Mouse (Mus musculus) brain, embryonic 18.5 days (tissue): ENCODE measurements around the gene Zfp248.
A peak's percentile ranks its signal among the peaks of the same experiment; 100 is the strongest.

Experiments
- DNase-seq: peaks from one replicate; pipeline ENCODE4 v3.0.0-alpha.2; 2012; ENCODE audit warnings: low read depth, low spot score

Gene Zfp248

GRCm38 (mm10) chr6:118455042-118455631 is at the start of gene Zfp248:
Zfp248 (minus strand) TSS chr6:118455528.
- DNase-seq, result peak; percentile 89

GRCm38 (mm10) chr6:118499010-118499409 is 43.7 kb upstream of the Zfp248 start:
- no peak for DNase-seq

GRCm38 (mm10) chr6:118482125-118482524 is 26.8 kb upstream of the Zfp248 start:
- DNase-seq, result no peak

- DNase-seq, result peak; percentile 73
Observed at GRCm38 (mm10) chr6:118478957-118479708, 23.8 kb upstream of the Zfp248 start, which contains the start of gene Zfp9. Zfp9 (minus strand) TSS chr6:118479320.

DNA sequence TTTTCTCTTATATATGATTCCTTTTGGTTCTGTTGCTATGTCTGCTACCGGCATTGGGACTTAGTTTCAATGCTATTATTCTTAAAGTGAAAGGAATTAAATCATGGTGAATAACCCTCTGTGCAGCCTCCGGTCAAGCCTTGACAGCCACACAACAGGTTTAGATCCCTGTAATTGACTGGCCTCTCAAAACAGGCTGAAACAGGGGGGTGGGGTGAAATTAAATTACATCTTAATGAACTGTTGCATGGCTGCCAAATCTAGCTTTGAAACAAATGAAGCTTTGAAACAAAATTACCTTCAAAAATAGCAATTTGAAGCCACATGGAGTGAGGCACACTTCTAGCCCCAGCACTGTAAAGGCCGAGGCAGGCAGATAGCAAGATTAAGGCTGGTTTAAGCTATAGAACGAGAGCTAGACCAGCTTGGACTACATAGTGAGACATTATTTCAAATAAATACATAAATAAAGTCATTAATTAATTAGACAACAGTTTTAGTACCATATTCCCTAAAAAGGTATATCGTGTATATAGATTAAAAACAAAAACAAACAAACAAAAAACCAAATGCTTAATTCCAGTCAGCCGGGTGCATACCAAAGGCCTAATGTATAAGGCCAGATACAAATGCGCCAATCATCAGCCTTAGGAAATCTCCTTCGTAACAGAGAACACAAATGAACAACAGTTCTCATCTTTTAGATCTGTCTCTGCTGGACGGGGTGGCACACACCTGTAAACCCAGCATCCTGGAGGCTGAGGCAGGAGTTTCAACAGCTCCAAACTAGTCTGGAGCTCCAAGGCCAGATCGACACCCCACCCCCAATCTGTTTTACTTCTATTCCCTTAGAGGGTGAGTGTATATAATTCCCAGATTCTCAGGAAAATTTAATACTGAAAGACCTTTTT is 22.8 kb upstream of the Zfp248 start:
- DNase-seq, result no peak

DNA sequence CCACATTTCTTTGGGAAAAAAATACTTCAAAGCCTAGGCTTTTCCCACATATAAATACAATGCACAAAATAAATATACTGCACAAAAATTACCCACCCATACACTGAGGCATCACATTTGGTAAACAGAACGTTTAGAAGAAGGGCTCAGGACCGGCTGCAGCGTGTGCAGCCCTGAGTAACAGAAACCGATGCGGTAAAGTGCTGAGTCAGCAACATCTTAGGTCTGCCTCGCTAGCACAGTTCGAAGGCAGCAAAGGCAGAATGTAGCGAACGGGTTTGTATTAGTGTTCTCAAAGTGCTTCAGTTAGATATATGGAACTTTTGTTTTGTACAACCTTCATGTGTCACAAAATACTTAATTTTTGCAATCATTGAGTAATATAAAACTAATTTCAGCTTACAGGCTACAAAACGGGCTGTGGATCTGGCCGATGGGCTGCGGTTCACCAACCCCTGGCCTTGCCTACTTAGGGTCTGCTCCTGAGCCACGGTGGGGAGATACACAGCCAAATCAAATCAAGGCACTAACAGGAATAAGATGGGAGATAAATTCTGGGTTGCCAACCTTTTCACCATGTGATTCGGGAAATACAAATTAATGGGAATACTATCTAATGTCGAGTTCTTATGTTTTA is 6.9 kb upstream of the Zfp248 start:
- no peak for DNase-seq

DNA sequence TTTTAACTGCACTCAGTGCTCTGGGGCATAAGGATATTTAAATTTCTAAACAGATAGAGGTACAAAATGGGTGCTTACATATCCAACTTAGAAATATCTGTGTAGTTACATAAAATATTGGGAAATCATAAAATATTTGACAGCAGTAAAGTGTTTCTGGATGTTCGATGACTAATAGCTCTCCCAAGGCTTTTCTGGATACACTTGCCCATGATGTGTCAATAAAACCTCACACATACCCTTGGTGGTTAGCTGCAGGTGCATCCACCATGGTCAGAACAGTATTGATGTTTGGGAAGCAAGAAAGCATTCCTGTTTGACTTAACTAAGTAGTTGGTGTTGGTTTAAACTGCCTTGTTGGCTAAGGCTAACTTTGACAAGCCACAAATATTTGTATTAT is 2.4 kb upstream of the Zfp248 start:
- DNase-seq, result no peak

GRCm38 (mm10) chr6:118454452-118454851 is 876 bp downstream of the Zfp248 start:
- DNase-seq, result no peak

GRCm38 (mm10) chr6:118431502-118431901 is 23.8 kb downstream of the Zfp248 start:
- no peak for DNase-seq

DNA sequence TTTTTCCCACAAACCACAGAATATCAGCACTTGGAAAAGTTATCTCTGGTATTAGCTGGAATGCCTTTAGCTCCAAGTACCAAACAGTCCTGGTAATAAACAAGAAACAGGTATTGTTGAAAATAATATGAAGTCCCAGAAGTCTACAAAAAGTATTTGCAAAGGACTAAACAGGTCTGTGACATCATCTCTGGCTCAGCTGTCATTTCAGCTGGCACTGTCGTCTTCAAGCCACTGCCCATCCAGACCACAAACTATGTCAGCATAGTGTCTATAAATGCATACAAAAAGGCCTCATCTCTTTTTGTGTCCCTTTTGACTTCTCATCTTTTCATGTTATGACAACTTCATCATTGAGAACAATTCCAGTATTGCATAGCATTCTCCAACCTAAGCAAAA is 28.7 kb downstream of the Zfp248 start:
- no peak for DNase-seq

GRCm38 (mm10) chr6:118419050-118419920 is 36.0 kb downstream of the Zfp248 start, which contains the start of gene Bms1:
Bms1 (minus strand) TSS chr6:118419474.
- peak; percentile 93 for DNase-seq

DNA sequence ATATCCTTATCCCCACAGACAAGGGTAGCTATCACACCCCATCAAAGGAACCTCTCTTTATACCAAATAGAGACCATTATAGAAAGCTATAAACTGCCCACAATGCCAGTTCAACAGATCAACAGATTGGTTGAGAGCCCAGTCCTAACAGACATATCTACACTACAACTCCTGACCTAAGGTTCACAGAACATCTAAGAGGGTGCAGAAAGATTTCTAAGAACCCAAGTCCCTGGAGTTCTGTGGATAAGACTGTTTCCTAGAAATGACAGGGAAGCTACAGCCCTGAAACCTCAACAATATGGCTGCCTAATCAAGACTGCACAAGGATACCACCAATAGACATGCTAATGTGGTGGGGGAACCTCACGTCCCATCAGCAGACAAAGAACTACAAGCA is 44.9 kb downstream of the Zfp248 start:
- DNase-seq, result no peak

- no peak for DNase-seq
Observed at GRCm38 (mm10) chr6:118408510-118408909, 46.8 kb downstream of the Zfp248 start.

- no peak for DNase-seq
Observed at GRCm38 (mm10) chr6:118406421-118406820, 48.9 kb downstream of the Zfp248 start.

DNA sequence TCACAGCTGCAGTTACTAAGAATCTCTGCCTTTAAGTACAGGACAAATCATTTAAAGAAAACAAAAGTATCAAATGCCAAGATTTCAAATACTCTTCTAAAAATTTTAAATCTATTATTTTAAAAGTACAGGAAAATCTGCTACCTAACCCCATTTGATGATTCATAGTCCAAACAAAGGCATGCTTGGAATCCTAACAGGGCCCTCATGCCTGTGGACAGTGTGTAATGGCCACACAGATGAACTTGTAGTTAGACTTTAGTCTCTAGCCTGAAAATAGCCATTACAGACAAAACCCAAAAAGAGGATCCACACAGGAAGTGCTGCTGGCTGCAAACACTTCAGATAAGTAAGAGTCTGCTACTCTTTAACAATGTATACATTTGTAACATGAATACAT is 64.6 kb downstream of the Zfp248 start:
- DNase-seq, result no peak

- DNase-seq, result no peak
Observed at GRCm38 (mm10) chr6:118385962-118386361, 69.4 kb downstream of the Zfp248 start.

DNA sequence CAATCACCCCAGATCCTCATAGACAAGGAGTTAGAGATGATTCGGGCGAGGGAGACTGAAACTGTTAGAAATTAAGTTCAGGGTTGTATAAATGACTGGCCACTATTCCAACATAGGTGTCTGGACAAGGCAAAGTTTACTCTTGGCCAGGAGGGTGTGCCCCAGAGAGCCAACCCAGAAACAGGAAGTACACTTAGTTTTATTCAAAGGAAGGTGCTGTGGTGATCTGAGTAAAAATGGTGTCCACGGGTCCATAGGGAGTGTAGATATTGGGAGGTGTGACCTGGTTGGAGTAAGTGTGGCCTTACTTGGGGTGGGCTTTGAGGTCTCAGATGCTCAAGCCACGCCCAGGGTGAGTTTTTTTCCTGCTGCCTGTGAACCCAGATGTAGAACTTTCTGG is 74.1 kb downstream of the Zfp248 start:
- no peak for DNase-seq

GRCm38 (mm10) chr6:118380630-118381029 is 74.7 kb downstream of the Zfp248 start:
- no peak for DNase-seq

- peak; percentile 52 for DNase-seq
Observed at GRCm38 (mm10) chr6:118379451-118380167, 75.7 kb downstream of the Zfp248 start.

- DNase-seq, result no peak
Observed at GRCm38 (mm10) chr6:118377611-118378010, 77.7 kb downstream of the Zfp248 start.
